Mouse (Mus musculus) heart, embryonic 16.5 days (tissue): ENCODE measurements around the gene Mboat1. TPM values are rescaled to one million over a fixed set of nuclear protein-coding genes. Genes with fewer than 3 reads are reported as not detected.

Experiments used
- ATAC-seq: fragments of 200-750 bp; cut with Nextera tagmentation; replicated peaks from 2 replicates; pipeline ENCODE4 v1.8.0; 2017; ENCODE audit warnings: moderate number of reproducible peaks; ENCODE audit not compliant: insufficient read depth, low FRiP score; ENCODE audit errors: extremely low read depth
- H3K27ac ChIP-seq: fragments of 300-500 bp; sonication (generic); 2 replicates; pipeline ENCODE4 v1.5.1; 2014; ENCODE audit warnings: mild to moderate bottlenecking, low read length, control low read depth, moderate library complexity
- H3K27me3 ChIP-seq: fragments of 300-500 bp; sonication (generic); 2 replicates; pipeline ENCODE4 v1.6.1; 2014; ENCODE audit warnings: low read length, mixed read lengths; ENCODE audit not compliant: control insufficient read depth, insufficient read depth
- H3K36me3 ChIP-seq: fragments of 300-500 bp; sonication (generic); 2 replicates; pipeline ENCODE4 v1.6.1; 2014; ENCODE audit not compliant: control insufficient read depth, insufficient read depth
- H3K4me1 ChIP-seq: fragments of 300-500 bp; sonication (generic); 2 replicates; pipeline ENCODE4 v1.6.1; 2014; ENCODE audit warnings: low read length, mixed read lengths; ENCODE audit not compliant: control insufficient read depth, insufficient read depth
- H3K4me2 ChIP-seq: fragments of 300-500 bp; sonication (generic); 2 replicates; pipeline ENCODE4 v1.6.1; 2014; ENCODE audit warnings: low read depth, mild to moderate bottlenecking, control low read depth, low read length
- H3K4me3 ChIP-seq: fragments of 300-500 bp; sonication (generic); 2 replicates; pipeline ENCODE4 v1.5.1; 2014; ENCODE audit warnings: mild to moderate bottlenecking, control low read depth, low read length
- H3K9ac ChIP-seq: fragments of 300-500 bp; sonication (generic); 2 replicates; pipeline ENCODE4 v1.6.1; 2014; ENCODE audit warnings: low read length, control low read depth
- H3K9me3 ChIP-seq: fragments of 300-500 bp; sonication (generic); replicated peaks from 2 replicates; pipeline ENCODE4 v1.6.1; 2016; ENCODE audit warnings: low read length; ENCODE audit not compliant: control insufficient read depth
- WGBS: fragments of 180-500 bp; shearing (Covaris S2); extraction: QIAGEN DNeasy Blood & Tissue Kit; methylation state at CpG from one replicate; pipeline ENCODE4 v1.1.7; 2014; 5-methylcytosine and 5-hydroxymethylcytosine counted together
- polyA plus RNA-seq: library from polyadenylated mRNA; unstranded; fragments of >200 nt; fragmentation: Nextera tagmentation; extraction: Ambion mirVana; gene quantifications from 2 replicates; pipeline ENCODE4 v1.2.1, GENCODE M21; 2015

The Mboat1 gene
- polyA plus RNA-seq, 1 experiment from 2014 or later = 4.1 TPM

- Histone ChIP-seq H3K4me1 (no peaks in the 10 kb centered on the region), H3K4me3 (no peak overlapping the region), H3K36me3 (no peaks in the 10 kb centered on the region), H3K27me3 (no peaks in the 10 kb centered on the region), H3K27ac (no peak overlapping the region), H3K9ac (no peak overlapping the region), H3K9me3 (no peaks in the 10 kb centered on the region), H3K4me2 (no peak overlapping the region)
- WGBS = 49% methylated on average over 3 of the region's 3 CpGs
- no peak for ATAC-seq
Measured at GRCm38 (mm10) chr13:30221316-30221715, 85.0 kb downstream of the Mboat1 start.

GRCm38 (mm10) chr13:30224114-30224513, 87.8 kb downstream of the Mboat1 start:
- no peak overlapping the region for H3K4me2 ChIP-seq
- no peaks in the 10 kb centered on the region for H3K9me3 ChIP-seq
- no peak overlapping the region for H3K27ac ChIP-seq
- H3K36me3 ChIP-seq = no peaks in the 10 kb centered on the region
- ATAC-seq = no peak
- no peak overlapping the region for H3K4me3 ChIP-seq
- H3K4me1 ChIP-seq = 0 out of 2 replicates have a peak, but pooled peaks cover 3% of the 10 kb centered on the region
- no peak overlapping the region for H3K9ac ChIP-seq
- no peaks in the 10 kb centered on the region for H3K27me3 ChIP-seq
- WGBS = 91% methylated on average over 10 of the region's 10 CpGs

DNA sequence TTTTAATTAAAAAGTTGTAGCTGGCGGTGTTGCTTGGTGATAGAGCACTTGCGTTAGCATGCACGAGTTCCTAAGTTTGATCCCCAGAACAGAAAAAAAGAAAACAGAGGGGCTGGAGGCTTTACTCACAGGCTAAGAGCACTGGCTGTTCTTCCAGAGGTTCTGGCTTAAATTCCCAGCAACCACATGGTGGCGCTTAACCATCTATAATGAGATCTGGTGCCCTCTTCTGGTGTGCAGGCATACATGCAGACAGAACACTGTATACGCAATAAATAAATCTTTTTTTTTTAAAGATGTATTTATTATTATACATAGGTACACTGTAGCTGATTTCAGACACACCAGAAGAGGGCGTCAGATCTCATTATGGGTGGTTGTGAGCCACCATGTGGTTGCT, 88.4 kb downstream of the Mboat1 start:
- H3K4me2 ChIP-seq = no peak overlapping the region
- no peaks in the 10 kb centered on the region for H3K27me3 ChIP-seq
- no peaks in the 10 kb centered on the region for H3K9me3 ChIP-seq
- 0 out of 2 replicates have a peak, but pooled peaks cover 3% of the 10 kb centered on the region for H3K4me1 ChIP-seq
- no peaks in the 10 kb centered on the region for H3K36me3 ChIP-seq
- WGBS = 93% methylated on average over 6 of the region's 6 CpGs
- H3K9ac ChIP-seq = no peak overlapping the region
- no peak overlapping the region for H3K27ac ChIP-seq
- no peak for ATAC-seq
- no peak overlapping the region for H3K4me3 ChIP-seq

DNA sequence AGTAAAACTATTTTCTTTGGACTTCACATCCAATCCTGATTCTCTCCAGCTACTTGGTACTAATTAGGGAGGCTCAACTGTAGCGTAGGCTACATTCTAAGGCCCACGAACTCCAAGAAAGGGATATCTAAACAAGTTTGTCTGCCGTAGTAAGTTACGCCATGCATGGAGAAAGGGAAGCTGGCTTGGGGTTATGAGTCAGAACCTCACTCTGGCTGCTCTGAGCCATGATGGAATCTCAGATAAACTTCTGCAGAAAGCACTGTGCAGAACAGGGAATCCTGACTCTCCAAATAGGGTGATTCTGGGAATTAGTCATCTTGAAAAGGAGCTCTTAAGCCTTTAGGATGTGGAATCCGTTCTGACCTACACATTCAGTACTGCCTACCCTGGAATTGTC, 92.5 kb downstream of the Mboat1 start:
- H3K4me1 ChIP-seq = 0 out of 2 replicates have a peak, but pooled peaks cover 3% of the 10 kb centered on the region
- no peaks in the 10 kb centered on the region for H3K9me3 ChIP-seq
- 76% methylated on average over 5 of the region's 5 CpGs for WGBS
- H3K36me3 ChIP-seq = no peaks in the 10 kb centered on the region
- no peak overlapping the region for H3K4me3 ChIP-seq
- no peak for ATAC-seq
- no peak overlapping the region for H3K27ac ChIP-seq
- no peaks in the 10 kb centered on the region for H3K27me3 ChIP-seq
- H3K9ac ChIP-seq = no peak overlapping the region
- no peak overlapping the region for H3K4me2 ChIP-seq

GRCm38 (mm10) chr13:30229625-30230139, 93.4 kb downstream of the Mboat1 start:
- 0 out of 2 replicates have a peak, but pooled peaks cover 3% of the 10 kb centered on the region for H3K4me1 ChIP-seq
- H3K27ac ChIP-seq = no peak overlapping the region
- no peaks in the 10 kb centered on the region for H3K9me3 ChIP-seq
- no peak overlapping the region for H3K4me2 ChIP-seq
- no peaks in the 10 kb centered on the region for H3K27me3 ChIP-seq
- no peak overlapping the region for H3K4me3 ChIP-seq
- no peak overlapping the region for H3K9ac ChIP-seq
- WGBS = 82% methylated on average over 9 of the region's 9 CpGs
- H3K36me3 ChIP-seq = no peaks in the 10 kb centered on the region
- ATAC-seq = no peak

- Histone ChIP-seq H3K4me2 (peak overlapping the region; percentile 45), H3K9me3 (no peaks in the 10 kb centered on the region), H3K4me3 (no peak overlapping the region), H3K9ac (no peak overlapping the region; the same call in 1 of the 2 replicates), H3K27ac (peak overlapping the region; percentile 81), H3K4me1 (peaks cover 6% of the 10 kb centered on the region), H3K36me3 (no peaks in the 10 kb centered on the region), H3K27me3 (no peaks in the 10 kb centered on the region)
- WGBS = 47% methylated on average over 11 of the region's 11 CpGs
- ATAC-seq = peak; percentile 89
Measured at GRCm38 (mm10) chr13:30235056-30235750, 98.9 kb downstream of the Mboat1 start.

DNA sequence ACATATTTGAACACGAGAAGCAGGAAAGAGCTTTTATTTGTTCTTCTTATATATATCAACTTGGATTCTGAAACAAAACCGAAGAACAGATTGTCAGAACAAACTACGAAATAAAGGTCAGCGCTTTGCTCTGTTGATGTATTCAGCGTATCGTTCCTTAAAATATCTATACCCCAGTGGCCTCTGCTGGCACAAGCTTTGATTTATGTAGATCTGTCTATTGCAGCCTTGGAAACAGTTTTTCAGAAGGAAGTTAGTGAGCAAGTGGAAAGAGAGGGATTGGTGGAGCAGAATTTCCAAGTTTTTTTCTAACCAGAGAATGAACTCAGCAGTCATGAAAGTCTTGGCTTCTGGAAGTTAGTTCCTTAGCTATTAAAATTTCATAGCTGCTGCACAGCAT, 103.1 kb downstream of the Mboat1 start:
- peaks cover 6% of the 10 kb centered on the region for H3K4me1 ChIP-seq
- 0 out of 2 replicates have a peak, but pooled peaks cover 2% of the 10 kb centered on the region for H3K36me3 ChIP-seq
- H3K27ac ChIP-seq = no peak overlapping the region
- ATAC-seq = no peak
- no peak overlapping the region for H3K4me2 ChIP-seq
- 0 out of 2 replicates have a peak, but pooled peaks cover 2% of the 10 kb centered on the region for H3K9me3 ChIP-seq
- no peak overlapping the region for H3K9ac ChIP-seq
- H3K4me3 ChIP-seq = no peak overlapping the region
- WGBS = 85% methylated on average over 6 of the region's 6 CpGs
- H3K27me3 ChIP-seq = no peaks in the 10 kb centered on the region

DNA sequence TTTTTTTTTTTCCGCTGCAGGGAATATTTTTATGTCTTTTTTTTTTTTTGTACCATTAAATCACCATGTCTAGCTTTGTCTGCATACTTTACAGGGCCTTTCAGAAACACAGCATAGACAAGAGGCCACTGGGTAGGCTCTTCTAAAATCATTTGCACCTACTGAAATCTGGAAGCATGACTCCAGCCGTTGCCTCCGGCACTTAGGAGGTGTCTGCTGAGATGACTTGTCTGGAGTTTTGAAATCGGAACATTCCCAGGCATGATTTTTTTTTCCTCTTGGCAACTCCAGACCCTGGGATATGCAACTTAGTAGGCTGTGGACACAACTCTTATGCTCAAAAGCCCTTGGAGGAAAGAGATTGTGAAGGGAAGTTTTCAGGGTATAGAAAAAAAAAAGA, 109.3 kb downstream of the Mboat1 start:
- H3K4me3 ChIP-seq = no peak overlapping the region

GRCm38 (mm10) chr13:30250341-30250905, 114.1 kb downstream of the Mboat1 start:
- Histone ChIP-seq H3K4me3 (no peak overlapping the region), H3K27me3 (no peaks in the 10 kb centered on the region), H3K27ac (no peak overlapping the region), H3K9ac (no peak overlapping the region), H3K4me1 (peaks cover 9% of the 10 kb centered on the region), H3K9me3 (no peaks in the 10 kb centered on the region), H3K36me3 (no peaks in the 10 kb centered on the region), H3K4me2 (no peak overlapping the region)
- ATAC-seq = no peak
- WGBS = 64% methylated on average over 5 of the region's 5 CpGs

More for the DNA sequence above, 109.3 kb downstream of the Mboat1 start:
- WGBS = 52% methylated on average over 4 of the region's 4 CpGs
- H3K9me3 ChIP-seq = 0 out of 2 replicates have a peak, but pooled peaks cover 2% of the 10 kb centered on the region
- no peaks in the 10 kb centered on the region for H3K4me1 ChIP-seq
- H3K27ac ChIP-seq = no peak overlapping the region
- H3K4me2 ChIP-seq = no peak overlapping the region
- H3K9ac ChIP-seq = no peak overlapping the region
- no peaks in the 10 kb centered on the region for H3K27me3 ChIP-seq
- H3K36me3 ChIP-seq = 0 out of 2 replicates have a peak, but pooled peaks cover 2% of the 10 kb centered on the region
- no peak for ATAC-seq
